Mouse (Mus musculus): Measurements from ENCODE around the gene Bicd1.
"Not testable (repeated sequence)": the region's sequence is repeated elsewhere in the genome, so short reads cannot be mapped to it uniquely, and the experiment has no call there.

Gene Bicd1

GRCm38 (mm10) chr6:149408833-149409332, at the start of gene Bicd1:
Bicd1 (plus strand) TSS chr6:149408886.
- DNase-seq (ENCODE audit: low read depth), result peak; percentile 56

DNA sequence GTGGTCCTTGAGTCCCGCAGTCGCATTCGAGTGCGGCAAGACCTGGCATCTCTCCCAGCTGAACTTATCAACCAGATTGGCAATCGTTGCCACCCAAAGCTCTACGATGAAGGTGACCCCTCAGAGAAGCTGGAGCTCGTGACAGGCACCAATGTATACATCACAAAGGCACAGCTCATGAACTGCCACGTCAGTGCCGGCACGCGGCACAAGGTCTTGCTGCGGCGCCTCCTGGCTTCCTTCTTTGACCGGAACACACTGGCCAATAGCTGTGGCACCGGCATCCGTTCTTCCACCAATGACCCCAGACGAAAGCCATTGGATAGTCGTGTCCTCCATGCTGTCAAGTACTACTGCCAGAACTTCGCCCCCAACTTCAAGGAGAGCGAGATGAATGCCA, 46.2 kb upstream of the Bicd1 start:
- not testable (repeated sequence) for DNase-seq (ENCODE audit: low read depth)

- DNase-seq (ENCODE audit: low read depth), result not testable (repeated sequence)
These were observed 42.7 kb upstream of the Bicd1 start for GRCm38 (mm10) chr6:149365975-149366374.

DNA sequence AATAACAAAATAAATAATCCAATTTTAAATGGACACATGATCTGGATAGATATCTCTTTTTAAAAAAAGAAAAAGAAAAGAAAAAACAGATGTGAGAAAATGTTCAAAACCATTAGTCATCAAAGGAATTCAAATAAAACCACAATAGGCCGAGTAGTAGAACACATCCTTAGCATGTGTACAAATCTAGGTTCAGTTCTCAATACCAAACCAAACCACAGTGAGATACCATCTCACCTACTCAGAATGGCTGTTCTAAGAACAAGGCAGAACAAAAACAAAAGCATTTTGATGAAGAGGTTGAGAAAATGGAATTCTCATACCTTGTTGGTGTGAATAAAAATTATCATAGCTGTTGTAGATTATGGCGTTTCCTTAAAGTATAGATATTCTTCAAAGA, 42.3 kb upstream of the Bicd1 start:
- DNase-seq (ENCODE audit: low read depth), result no peak

DNA sequence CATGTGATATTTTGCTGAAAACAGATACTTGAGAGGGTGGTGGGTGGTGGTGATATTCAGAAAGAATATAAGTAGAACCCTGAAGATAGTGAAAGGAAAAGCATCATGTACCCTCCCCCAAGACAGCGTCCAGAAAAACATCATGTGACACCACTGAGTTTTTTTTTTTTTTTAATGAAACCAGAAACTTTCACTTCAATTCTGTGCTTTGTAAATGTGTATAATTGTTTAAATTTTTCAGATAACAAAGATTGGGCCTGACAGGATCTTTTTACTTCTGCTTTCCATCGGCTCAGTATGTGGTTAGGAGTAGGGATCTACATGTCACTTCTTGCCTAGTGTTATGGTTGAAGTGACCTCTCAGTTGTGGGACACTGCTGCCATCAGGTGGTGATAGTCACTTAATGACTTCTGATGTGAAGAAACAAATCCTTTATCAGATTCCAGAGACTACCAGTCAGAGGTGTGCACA, 33.7 kb upstream of the Bicd1 start:
- DNase-seq (ENCODE audit: low read depth), result peak; percentile 82

DNA sequence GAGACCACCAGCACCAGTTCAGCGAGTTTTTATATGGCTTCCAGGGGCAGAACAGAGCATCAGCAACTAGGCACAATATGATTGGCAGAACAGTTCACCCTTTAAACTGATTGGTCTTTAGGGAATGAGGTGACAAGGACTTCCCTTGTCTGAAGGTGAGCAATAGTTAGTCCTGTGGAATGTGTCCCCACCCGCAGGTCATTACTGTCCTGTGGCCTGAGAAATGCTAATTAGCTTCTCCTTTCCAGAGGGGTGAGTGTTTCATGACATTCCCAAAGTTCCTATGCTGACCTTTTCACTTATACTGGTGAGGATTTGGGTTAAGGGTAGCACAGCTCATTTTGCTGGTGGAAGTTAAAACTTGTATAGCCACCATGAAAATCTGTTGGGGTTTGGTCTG, 25.2 kb upstream of the Bicd1 start:
- no peak for DNase-seq (ENCODE audit: low read depth)

- DNase-seq (ENCODE audit: low read depth), result no peak
These were observed 22.3 kb upstream of the Bicd1 start for GRCm38 (mm10) chr6:149386389-149386788.

DNA sequence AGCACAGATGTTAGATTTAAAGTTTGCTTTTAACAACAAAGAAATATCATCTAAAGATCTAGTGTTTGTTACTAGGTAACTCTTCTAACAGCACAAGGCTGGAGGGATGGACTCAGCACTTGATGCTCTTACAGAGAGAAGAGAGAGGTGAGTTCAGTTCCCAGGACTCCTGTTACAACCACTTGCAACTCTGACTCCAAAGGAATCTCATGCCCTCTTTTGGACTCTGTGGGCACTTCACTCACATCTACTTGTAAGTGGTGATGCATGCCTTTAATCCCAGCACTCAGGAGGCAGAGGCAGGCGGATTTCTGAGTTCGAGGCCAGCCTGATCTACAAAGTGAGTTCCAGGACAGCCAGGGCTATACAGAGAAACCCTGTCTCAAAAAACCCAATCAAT, 19.1 kb upstream of the Bicd1 start:
- not testable (repeated sequence) for DNase-seq (ENCODE audit: low read depth)

DNA sequence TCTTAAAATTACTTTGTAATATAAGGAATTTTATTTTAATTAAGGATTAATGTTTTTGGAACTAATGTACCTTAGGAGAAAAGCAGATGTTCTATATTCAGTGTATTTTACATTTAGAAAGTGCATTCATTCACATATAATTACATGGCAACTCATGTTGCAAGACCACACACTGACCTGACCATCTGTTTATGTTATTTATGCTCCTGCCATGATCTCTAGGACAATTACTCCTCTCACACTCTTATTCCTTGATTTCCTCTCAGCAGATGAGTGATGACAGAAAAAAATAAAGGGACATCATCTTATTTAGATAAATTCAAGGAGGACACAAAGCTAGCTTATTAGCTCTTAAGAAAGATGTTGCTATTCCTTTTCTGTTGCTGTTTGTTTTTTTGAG, 9.3 kb upstream of the Bicd1 start:
- DNase-seq (ENCODE audit: low read depth), result no peak

DNA sequence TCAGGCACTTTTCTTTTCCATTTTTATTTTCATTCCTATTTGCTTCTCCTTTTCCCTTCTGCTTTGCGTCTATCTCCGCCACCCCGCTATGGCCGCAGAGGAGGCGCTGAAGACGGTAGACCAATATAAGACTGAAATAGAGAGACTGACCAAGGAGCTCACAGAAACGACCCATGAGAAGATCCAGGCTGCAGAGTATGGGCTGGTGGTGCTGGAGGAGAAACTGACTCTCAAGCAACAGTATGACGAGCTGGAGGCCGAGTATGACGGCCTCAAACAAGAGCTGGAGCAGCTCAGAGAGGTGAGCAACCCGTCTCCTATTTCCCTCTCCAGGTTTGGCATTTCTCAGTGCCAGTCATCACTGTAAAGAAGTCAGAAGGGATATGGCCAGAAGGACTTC, 655 bp downstream of the Bicd1 start:
- DNase-seq (ENCODE audit: low read depth), result peak; percentile 15

GRCm38 (mm10) chr6:149409845-149410244, 1.2 kb downstream of the Bicd1 start:
- no peak for DNase-seq (ENCODE audit: low read depth)

DNA sequence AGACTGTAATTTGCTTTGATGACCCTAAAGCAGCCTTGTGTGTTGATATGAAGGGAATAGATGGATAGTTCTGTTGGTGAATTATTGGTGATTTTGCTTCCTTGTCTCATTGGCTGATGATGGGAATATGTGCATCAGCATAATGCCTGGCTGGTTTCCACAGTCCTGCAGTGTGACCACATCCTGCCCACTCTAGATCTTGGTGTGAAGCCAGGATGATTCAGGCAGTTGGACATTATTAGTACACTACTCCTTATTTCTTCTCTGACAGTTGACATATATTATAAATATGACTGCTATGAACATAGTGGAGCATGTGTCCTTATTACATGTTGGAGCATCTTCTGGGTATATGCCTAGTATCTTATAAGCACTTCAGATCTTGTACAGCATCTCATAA, 4.6 kb downstream of the Bicd1 start:
- no peak for DNase-seq (ENCODE audit: low read depth)

DNA sequence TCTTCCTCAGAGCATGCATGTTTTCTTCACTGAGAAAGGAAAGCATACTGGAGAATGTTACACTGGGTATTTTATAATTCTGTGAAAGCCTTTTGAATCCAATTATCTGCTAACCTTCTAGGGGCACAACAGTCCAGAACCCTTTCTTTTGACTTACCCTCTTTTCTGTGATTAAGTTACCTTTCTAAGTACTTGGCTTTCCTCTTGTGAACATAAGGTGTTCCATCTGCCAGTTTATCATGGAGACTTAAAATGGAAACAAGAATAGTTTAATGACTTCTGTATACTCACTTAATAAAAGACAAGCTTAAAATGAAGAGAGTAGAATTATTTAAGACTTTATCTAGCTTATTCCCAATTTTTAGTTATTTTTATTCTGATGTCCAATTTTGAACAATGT, 16.1 kb downstream of the Bicd1 start:
- no peak for DNase-seq (ENCODE audit: low read depth)

DNA sequence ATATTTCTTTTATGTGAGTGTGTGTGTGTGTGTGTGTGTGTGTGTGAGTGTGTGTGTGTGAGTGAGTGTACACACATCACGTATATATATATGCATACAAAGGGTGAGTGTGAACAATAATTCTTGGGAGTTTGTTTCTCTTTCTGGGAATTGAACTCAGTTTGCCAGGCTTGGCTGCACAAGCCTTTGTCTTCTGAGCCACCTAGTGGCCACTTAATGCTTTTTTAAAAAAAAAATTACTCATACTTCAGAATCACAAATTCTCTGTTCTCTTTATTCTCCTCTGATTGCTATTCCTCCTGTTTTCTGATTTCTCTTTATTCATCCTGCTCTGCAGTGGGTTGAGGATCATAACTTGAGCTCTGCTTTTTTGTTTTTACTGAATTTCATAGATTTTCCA, 30.5 kb downstream of the Bicd1 start:
- DNase-seq (ENCODE audit: low read depth), result peak; percentile 14

DNA sequence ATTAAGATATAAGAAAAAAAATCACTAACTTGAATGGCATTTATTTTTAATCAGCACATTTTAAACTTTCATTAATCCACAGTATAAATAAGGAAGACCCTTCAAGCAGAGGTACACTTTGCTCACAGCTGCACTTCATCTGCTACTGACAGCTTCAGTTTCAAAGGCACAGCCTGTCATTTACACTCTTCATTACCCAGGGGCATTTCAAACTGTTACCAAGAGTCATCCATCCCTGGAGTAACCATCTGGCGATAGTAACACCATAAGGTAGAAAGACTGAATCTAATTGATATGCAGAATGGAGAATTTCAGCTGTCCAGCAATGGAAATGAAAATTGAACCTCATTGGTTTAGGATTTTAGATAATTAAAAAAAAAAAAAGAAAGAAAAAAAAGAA, 34.2 kb downstream of the Bicd1 start:
- DNase-seq (ENCODE audit: low read depth), result no peak

DNA sequence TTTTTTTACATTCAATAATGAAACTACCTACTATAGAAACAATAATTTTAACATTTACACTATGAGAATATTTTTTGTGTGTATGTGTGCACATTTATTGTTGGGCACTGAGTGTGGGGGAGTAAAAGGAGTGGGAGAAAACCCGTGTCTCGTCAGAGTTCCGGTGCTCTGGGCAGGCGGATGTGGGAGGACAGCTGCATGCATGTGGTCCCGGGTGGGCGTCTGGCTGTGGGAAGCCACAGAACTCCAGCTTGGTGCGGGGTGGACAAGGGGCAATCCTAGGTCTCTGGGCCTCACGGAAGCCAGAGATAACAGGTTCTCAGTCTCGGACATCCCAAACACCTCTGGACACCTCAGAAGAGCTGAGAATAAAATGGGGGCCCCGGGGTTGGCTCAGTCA, 37.2 kb downstream of the Bicd1 start:
- no peak for DNase-seq (ENCODE audit: low read depth)

GRCm38 (mm10) chr6:149457324-149457723, 48.6 kb downstream of the Bicd1 start:
- DNase-seq (ENCODE audit: low read depth), result no peak

DNA sequence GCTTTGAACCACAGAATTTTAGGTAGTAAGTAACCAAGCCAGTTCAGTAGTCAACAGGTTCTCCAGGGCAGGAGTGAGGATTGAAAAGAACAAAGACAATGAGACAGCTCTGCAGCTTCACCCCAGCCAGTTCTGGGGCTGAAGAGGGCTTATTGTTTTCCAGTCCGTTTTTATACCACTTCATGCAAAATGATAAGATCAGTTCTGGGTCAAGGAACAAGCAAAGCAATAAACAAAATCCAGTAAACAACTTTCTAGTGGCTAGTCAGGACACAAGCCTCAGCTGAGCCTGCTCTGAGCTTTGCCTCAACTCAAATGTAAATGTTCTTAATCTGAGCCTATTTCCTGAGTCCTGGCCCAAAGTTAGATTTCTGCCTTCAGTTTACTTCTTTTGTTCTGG, 52.3 kb downstream of the Bicd1 start:
- no peak for DNase-seq (ENCODE audit: low read depth)

DNA sequence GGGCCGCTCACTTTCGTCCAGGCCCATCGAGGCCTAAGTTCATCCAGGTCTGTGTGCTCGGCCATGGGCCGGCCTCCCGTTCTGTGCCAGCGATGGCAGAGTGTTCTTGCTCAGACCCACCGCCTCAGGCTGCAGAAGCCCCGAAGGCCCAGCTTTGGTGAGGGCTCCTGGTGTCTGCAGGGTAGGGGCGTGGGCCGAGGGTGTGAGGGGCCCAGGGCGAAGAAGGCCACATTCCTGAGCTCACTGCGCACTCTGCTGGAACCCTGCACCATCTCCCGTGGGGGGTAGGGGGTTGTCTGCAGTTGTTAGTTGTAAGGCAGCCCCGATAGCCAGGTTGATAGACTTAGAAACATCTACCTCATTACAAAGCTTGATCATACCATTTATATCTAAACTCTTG, 62.8 kb downstream of the Bicd1 start:
- no peak for DNase-seq (ENCODE audit: low read depth)

GRCm38 (mm10) chr6:149472441-149472840, 63.8 kb downstream of the Bicd1 start:
- not testable (repeated sequence) for DNase-seq (ENCODE audit: low read depth)

DNA sequence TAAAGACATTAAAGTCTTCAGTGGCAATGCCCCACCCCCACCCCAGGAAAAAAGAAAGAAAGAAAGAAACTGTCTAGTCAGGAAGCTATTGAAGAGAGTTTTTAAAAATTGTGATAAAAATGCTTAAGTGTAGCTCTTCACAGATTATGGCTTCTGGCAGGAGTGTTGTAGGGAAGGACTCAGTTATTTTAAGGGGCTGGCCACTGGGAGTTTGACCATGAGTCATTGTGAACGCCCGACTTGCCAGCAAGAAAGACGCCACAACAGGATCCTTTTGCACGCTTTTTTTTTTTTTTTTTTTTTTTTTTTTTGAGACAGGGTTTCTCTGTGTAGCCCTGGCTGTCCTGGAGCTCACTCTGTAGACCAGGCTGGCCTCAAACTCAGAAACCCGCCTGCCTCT, 73.2 kb downstream of the Bicd1 start:
- DNase-seq (ENCODE audit: low read depth), result not testable (repeated sequence)

DNA sequence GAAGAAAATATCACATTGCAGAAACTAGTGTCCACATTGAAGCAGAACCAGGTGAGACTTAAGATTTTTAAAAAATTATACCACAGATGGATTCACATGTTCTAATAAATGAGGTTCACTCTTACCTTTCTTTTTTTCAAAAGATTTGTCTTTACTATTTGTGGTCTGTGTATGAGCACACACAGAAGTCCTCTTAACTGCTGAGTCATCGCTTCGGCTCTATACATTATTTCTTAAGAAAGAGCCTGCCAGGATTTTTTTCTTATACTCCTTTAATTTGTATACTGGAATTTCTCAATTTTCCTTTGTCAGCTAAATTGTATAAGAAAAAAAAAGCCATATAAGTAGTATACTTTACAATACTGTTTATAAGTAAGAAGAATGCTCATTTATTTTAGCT, 86.0 kb downstream of the Bicd1 start:
- no peak for DNase-seq (ENCODE audit: low read depth)

DNA sequence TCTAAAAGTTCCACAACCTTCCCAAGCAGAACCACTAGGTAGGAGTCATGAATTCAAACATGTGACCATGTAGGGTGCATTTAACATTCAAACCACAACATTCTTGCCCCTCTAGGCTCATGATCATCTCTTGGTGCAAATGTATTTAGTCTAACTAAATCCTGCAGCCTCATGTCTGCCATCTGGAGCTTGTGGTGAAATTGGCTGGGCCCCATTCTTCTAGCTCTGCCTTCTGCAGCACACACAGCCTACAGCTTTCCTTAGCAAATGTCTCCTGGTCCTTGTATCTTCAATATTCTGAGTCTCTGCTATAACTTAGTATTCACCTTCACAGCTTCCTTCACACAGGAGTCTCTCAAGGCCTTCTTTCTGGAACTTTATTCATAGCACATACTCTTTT, 87.2 kb downstream of the Bicd1 start:
- no peak for DNase-seq (ENCODE audit: low read depth)

- DNase-seq (ENCODE audit: low read depth), result peak; percentile 55
These were observed 157.2 kb downstream of the Bicd1 start for GRCm38 (mm10) chr6:149565720-149566498.

Measured in c-Kit-positive CD71-positive TER-119-negative erythroid progenitor cells, embryonic 14.5 days (primary cell).